Mouse (Mus musculus): Measurements from ENCODE around the gene Vps50. TPM values are rescaled to one million over a fixed set of nuclear protein-coding genes. Genes with fewer than 3 reads are reported as not detected.

Gene Vps50
- polyA plus RNA-seq (2012; rRNA removed), result 3.4 and 3.6 TPM in 2 replicates

GRCm38 (mm10) chr6:3498162-3498848 is at the start of gene Vps50, which contains the start of gene Hepacam2:
Vps50 (plus strand) TSS chr6:3498382.
Hepacam2 (minus strand) TSS chr6:3498298.

Other genes starting within 250 kb of the Vps50 start
- 5.0 and 5.3 TPM in 2 replicates for gene Samd9l, start 98.8 kb upstream of the Vps50 start, polyA plus RNA-seq (2012; rRNA removed)
- 0.08 and 0.13 TPM in 2 replicates for gene Hepacam2, start 84 bp upstream of the Vps50 start, polyA plus RNA-seq (2012; rRNA removed)